Mouse (Mus musculus) heart, embryonic 15.5 days (tissue): Measurements from ENCODE around the gene Ephb3. TPM values are rescaled to one million over a fixed set of nuclear protein-coding genes. Genes with fewer than 3 reads are reported as not detected.

ENCODE experiments used
- ATAC-seq: fragments of 200-750 bp; cut with Nextera tagmentation; replicated peaks from 2 replicates; pipeline ENCODE4 v1.8.0; 2017; ENCODE audit warnings: low read depth, moderate TSS enrichment; ENCODE audit not compliant: insufficient number of reproducible peaks, insufficient read depth, low FRiP score
- H3K27ac ChIP-seq: fragments of 300-500 bp; sonication (generic); 2 replicates; pipeline ENCODE4 v1.5.1; 2015; ENCODE audit warnings: mild to moderate bottlenecking, inconsistent platforms
- H3K27me3 ChIP-seq: fragments of 300-500 bp; sonication (generic); 2 replicates; pipeline ENCODE4 v1.6.1; 2015; ENCODE audit warnings: inconsistent platforms
- H3K36me3 ChIP-seq: fragments of 300-500 bp; sonication (generic); 2 replicates; pipeline ENCODE4 v1.6.1; 2015; ENCODE audit warnings: mild to moderate bottlenecking, inconsistent platforms
- H3K4me1 ChIP-seq: fragments of 300-500 bp; sonication (generic); replicated peaks from 2 replicates; pipeline ENCODE4 v1.6.1; 2015; ENCODE audit warnings: inconsistent platforms
- H3K4me2 ChIP-seq: fragments of 300-500 bp; sonication (generic); 2 replicates; pipeline ENCODE4 v1.6.1; 2015; ENCODE audit warnings: inconsistent platforms, mild to moderate bottlenecking, moderate library complexity
- H3K4me3 ChIP-seq: fragments of 300-500 bp; sonication (generic); 2 replicates; pipeline ENCODE4 v1.5.1; 2015; ENCODE audit warnings: mild to moderate bottlenecking, inconsistent platforms
- H3K9ac ChIP-seq: fragments of 300-500 bp; sonication (generic); 2 replicates; pipeline ENCODE4 v1.6.1; 2015; ENCODE audit warnings: mild to moderate bottlenecking, inconsistent platforms
- H3K9me3 ChIP-seq: fragments of 300-500 bp; sonication (generic); replicated peaks from 2 replicates; pipeline ENCODE4 v1.6.1; 2016; ENCODE audit warnings: inconsistent platforms
- WGBS: fragments of 180-500 bp; shearing (Covaris S2); methylation state at CpG from one replicate; pipeline ENCODE4 v1.1.7; 2015; ENCODE audit warnings: mixed read lengths; 5-methylcytosine and 5-hydroxymethylcytosine counted together
- polyA plus RNA-seq: library from polyadenylated mRNA; unstranded; fragments of >200 nt; fragmentation: Nextera tagmentation; extraction: Ambion mirVana; gene quantifications from 2 replicates; pipeline ENCODE4 v1.2.1, GENCODE M21; 2015

The Ephb3 gene
- polyA plus RNA-seq, 1 experiment from 2014 or later: 12.1 TPM

- Histone ChIP-seq H3K27me3 (peaks cover 7% of the 10 kb centered on the region; the same call in 1 of the 2 replicates), H3K4me3 (no peak overlapping the region), H3K4me2 (no peak overlapping the region), H3K27ac (no peak overlapping the region), H3K9ac (no peak overlapping the region), H3K36me3 (no peaks in the 10 kb centered on the region), H3K4me1 (peaks cover 5% of the 10 kb centered on the region), H3K9me3 (no peaks in the 10 kb centered on the region)
- WGBS: 76% methylated on average over 14 of the region's 14 CpGs
- no peak for ATAC-seq
Observed at GRCm38 (mm10) chr16:21191569-21191968, 13.0 kb upstream of the Ephb3 start.

GRCm38 (mm10) chr16:21192509-21193354 is 11.8 kb upstream of the Ephb3 start:
- Histone ChIP-seq H3K36me3 (no peaks in the 10 kb centered on the region), H3K9me3 (no peaks in the 10 kb centered on the region), H3K4me1 (peaks cover 3% of the 10 kb centered on the region), H3K4me2 (no peak overlapping the region), H3K4me3 (no peak overlapping the region), H3K27me3 (peaks cover 7% of the 10 kb centered on the region; the same call in 1 of the 2 replicates), H3K9ac (no peak overlapping the region), H3K27ac (no peak overlapping the region)
- 0 out of 2 replicates have a peak, but pooled peaks have one; percentile 7 for ATAC-seq
- WGBS: 41% methylated on average over 7 of the region's 7 CpGs

GRCm38 (mm10) chr16:21194182-21194581 is 10.4 kb upstream of the Ephb3 start:
- Histone ChIP-seq H3K36me3 (no peaks in the 10 kb centered on the region), H3K4me1 (no peaks in the 10 kb centered on the region), H3K9me3 (no peaks in the 10 kb centered on the region), H3K9ac (no peak overlapping the region), H3K27me3 (peaks cover 7% of the 10 kb centered on the region; the same call in 1 of the 2 replicates), H3K4me3 (no peak overlapping the region), H3K4me2 (no peak overlapping the region), H3K27ac (no peak overlapping the region)
- 48% methylated on average over 12 of the region's 12 CpGs for WGBS
- ATAC-seq: no peak

GRCm38 (mm10) chr16:21195260-21195866 is 9.2 kb upstream of the Ephb3 start:
- H3K36me3 ChIP-seq: no peaks in the 10 kb centered on the region
- peaks cover 7% of the 10 kb centered on the region; the same call in 1 of the 2 replicates for H3K27me3 ChIP-seq
- H3K9me3 ChIP-seq: no peaks in the 10 kb centered on the region
- no peak overlapping the region for H3K27ac ChIP-seq
- 69% methylated on average over 8 of the region's 8 CpGs for WGBS
- H3K4me1 ChIP-seq: no peaks in the 10 kb centered on the region
- H3K4me2 ChIP-seq: no peak overlapping the region
- H3K4me3 ChIP-seq: no peak overlapping the region
- H3K9ac ChIP-seq: no peak overlapping the region
- no peak for ATAC-seq

DNA sequence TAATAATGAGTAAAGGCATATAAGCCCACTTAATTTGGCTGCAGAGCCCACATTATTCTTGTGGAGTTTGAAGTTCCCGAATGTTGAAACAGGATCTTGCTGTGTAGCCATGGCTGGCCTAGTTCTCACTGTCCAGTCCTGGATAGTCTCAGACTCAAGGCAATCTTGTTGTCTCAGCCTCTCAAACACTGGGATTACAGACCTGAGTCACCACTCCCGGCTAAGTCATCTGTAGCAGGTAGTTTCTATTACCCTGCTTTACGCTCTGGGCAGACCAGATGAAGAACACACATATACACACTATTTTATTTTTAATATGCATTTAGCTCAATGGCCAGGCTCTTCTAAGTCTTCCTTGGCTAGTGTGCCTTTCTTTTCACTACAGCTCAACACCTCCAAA is 8.0 kb upstream of the Ephb3 start:
- H3K4me1 ChIP-seq: no peaks in the 10 kb centered on the region
- no peak overlapping the region for H3K27ac ChIP-seq
- no peak overlapping the region for H3K9ac ChIP-seq
- H3K9me3 ChIP-seq: no peaks in the 10 kb centered on the region
- no peak overlapping the region for H3K4me3 ChIP-seq
- H3K4me2 ChIP-seq: no peak overlapping the region
- ATAC-seq: no peak
- H3K36me3 ChIP-seq: no peaks in the 10 kb centered on the region
- peaks cover 7% of the 10 kb centered on the region; the same call in 1 of the 2 replicates for H3K27me3 ChIP-seq
- 83% methylated on average over 3 of the region's 3 CpGs for WGBS

GRCm38 (mm10) chr16:21197542-21197941 is 7.0 kb upstream of the Ephb3 start:
- no peak overlapping the region for H3K4me2 ChIP-seq
- H3K27ac ChIP-seq: no peak overlapping the region
- H3K4me3 ChIP-seq: no peak overlapping the region
- WGBS: 48% methylated on average over 4 of the region's 4 CpGs
- H3K27me3 ChIP-seq: peaks cover 7% of the 10 kb centered on the region; the same call in 1 of the 2 replicates
- no peak overlapping the region for H3K9ac ChIP-seq
- no peaks in the 10 kb centered on the region for H3K36me3 ChIP-seq
- no peaks in the 10 kb centered on the region for H3K4me1 ChIP-seq
- H3K9me3 ChIP-seq: no peaks in the 10 kb centered on the region
- no peak for ATAC-seq

- no peak for ATAC-seq
- WGBS: 80% methylated on average over 7 of the region's 7 CpGs
Observed at GRCm38 (mm10) chr16:21198006-21198405, 6.5 kb upstream of the Ephb3 start.

DNA sequence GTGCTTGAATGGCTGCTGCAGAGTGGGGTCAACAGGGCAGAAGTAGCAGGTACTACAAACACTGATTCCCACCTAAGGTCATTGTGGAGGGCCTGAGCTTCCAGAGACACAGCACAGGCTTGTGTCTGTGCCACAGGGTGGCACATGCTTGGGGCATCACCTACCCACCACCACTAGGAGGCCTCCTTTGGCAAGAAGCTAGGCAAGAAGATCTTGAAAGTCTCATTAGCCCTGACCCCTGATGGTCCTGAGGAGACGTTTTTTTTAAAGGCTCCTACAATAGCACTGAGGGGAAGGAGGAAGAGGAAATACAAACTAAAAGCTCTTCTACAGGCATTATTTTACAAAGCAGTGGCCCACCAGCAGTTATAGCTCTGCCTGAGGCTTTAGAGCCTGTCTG is 6.0 kb upstream of the Ephb3 start:
- H3K9me3 ChIP-seq: no peaks in the 10 kb centered on the region
- no peaks in the 10 kb centered on the region for H3K4me1 ChIP-seq
- H3K4me3 ChIP-seq: no peak overlapping the region
- no peak overlapping the region for H3K9ac ChIP-seq
- ATAC-seq: no peak
- H3K4me2 ChIP-seq: no peak overlapping the region
- 11% methylated on average over 1 of the region's 1 CpGs for WGBS
- H3K27me3 ChIP-seq: peaks cover 7% of the 10 kb centered on the region; the same call in 1 of the 2 replicates
- no peaks in the 10 kb centered on the region for H3K36me3 ChIP-seq
- no peak overlapping the region for H3K27ac ChIP-seq

More at GRCm38 (mm10) chr16:21198006-21198405, 6.5 kb upstream of the Ephb3 start:
- no peak overlapping the region for H3K4me3 ChIP-seq
- H3K27ac ChIP-seq: no peak overlapping the region
- H3K4me2 ChIP-seq: no peak overlapping the region
- no peaks in the 10 kb centered on the region for H3K36me3 ChIP-seq
- no peaks in the 10 kb centered on the region for H3K4me1 ChIP-seq
- H3K9me3 ChIP-seq: no peaks in the 10 kb centered on the region
- peaks cover 7% of the 10 kb centered on the region; the same call in 1 of the 2 replicates for H3K27me3 ChIP-seq
- H3K9ac ChIP-seq: no peak overlapping the region

GRCm38 (mm10) chr16:21199426-21199825 is 5.1 kb upstream of the Ephb3 start:
- whole genome bisulfite sequencing: 55% methylated on average over 8 of the region's 8 CpGs

GRCm38 (mm10) chr16:21202731-21203130 is 1.8 kb upstream of the Ephb3 start:
- ATAC-seq: no peak
- H3K9me3 ChIP-seq: no peaks in the 10 kb centered on the region
- H3K4me1 ChIP-seq: peaks cover 29% of the 10 kb centered on the region
- WGBS: 72% methylated on average over 4 of the region's 4 CpGs
- H3K36me3 ChIP-seq: no peaks in the 10 kb centered on the region
- H3K4me3 ChIP-seq: no peak overlapping the region
- H3K27ac ChIP-seq: no peak overlapping the region
- no peaks in the 10 kb centered on the region for H3K27me3 ChIP-seq
- H3K4me2 ChIP-seq: no peak overlapping the region
- no peak overlapping the region for H3K9ac ChIP-seq

More at GRCm38 (mm10) chr16:21199426-21199825, 5.1 kb upstream of the Ephb3 start:
- H3K27me3 ChIP-seq: peaks cover 7% of the 10 kb centered on the region; the same call in 1 of the 2 replicates
- H3K27ac ChIP-seq: no peak overlapping the region
- no peaks in the 10 kb centered on the region for H3K9me3 ChIP-seq
- H3K36me3 ChIP-seq: no peaks in the 10 kb centered on the region
- H3K4me2 ChIP-seq: no peak overlapping the region
- H3K4me3 ChIP-seq: no peak overlapping the region
- ATAC-seq: no peak
- H3K4me1 ChIP-seq: peaks cover 6% of the 10 kb centered on the region; the same call in 1 of the 2 replicates
- no peak overlapping the region for H3K9ac ChIP-seq

- peak overlapping the region; percentile 89 for H3K9ac ChIP-seq
- H3K4me3 ChIP-seq: peak overlapping the region; percentile 76
- under 1% methylated on average over 57 of the region's 60 CpGs for WGBS
- no peaks in the 10 kb centered on the region for H3K9me3 ChIP-seq
- no peaks in the 10 kb centered on the region for H3K36me3 ChIP-seq
- H3K4me2 ChIP-seq: peak overlapping the region; percentile 71
- H3K4me1 ChIP-seq: peaks cover 48% of the 10 kb centered on the region
- peak overlapping the region; percentile 82 for H3K27ac ChIP-seq
- no peaks in the 10 kb centered on the region for H3K27me3 ChIP-seq
- ATAC-seq: 0 out of 2 replicates have a peak, but pooled peaks have one; percentile 0
Observed at GRCm38 (mm10) chr16:21205093-21205886, 735 bp downstream of the Ephb3 start.
